Mouse (Mus musculus) ES-E14 (cell line): ENCODE data around the gene Map3k5.

Experiments used
- CHD2 ChIP-seq: IDR thresholded peaks from 2 replicates; pipeline ENCODE4 v1.6.1; 2014; ENCODE audit warnings: mild to moderate bottlenecking, low read depth, low read length, inconsistent platforms
- HCFC1 ChIP-seq: IDR thresholded peaks from 2 replicates; pipeline ENCODE4 v1.6.1; 2012; ENCODE audit warnings: low read length, inconsistent platforms, borderline replicate concordance; ENCODE audit not compliant: insufficient read depth
- MAFK ChIP-seq: IDR thresholded peaks from 2 replicates; pipeline ENCODE4 v1.6.1; 2014; ENCODE audit warnings: mild to moderate bottlenecking, low read depth, low read length, inconsistent platforms; ENCODE audit not compliant: insufficient read depth
- ZC3H11A ChIP-seq: IDR thresholded peaks from 2 replicates; pipeline ENCODE4 v1.6.1; 2012; ENCODE audit warnings: low read depth, mild to moderate bottlenecking, inconsistent platforms, low read length, borderline replicate concordance
- ZNF384 ChIP-seq: IDR thresholded peaks from 2 replicates; pipeline ENCODE4 v1.6.1; 2012; ENCODE audit warnings: low read depth, low read length, inconsistent platforms

DNA sequence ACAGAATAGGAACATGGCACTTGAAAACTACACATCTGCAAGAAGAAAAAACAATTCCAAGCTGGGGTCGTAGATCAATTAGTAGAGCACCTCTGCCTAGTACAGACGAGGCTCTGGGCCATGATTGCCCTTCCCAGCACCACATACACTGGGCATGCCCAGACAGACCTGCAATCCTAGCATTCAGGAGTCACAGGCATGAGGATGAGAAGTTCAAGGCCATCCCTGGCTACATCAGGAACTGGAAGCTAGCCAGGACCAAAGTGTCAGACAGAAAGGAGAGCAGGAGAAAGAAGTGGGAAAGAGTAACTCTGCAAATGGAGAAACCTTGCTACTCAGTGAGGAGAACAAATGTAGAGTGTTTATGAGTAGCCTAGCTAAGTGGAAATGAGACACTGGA is 34.1 kb upstream of the Map3k5 start:
- TF ChIP-seq ZNF384 (no peak), ZC3H11A (no peak), MAFK (no peak), HCFC1 (no peak), CHD2 (no peak)
